In the genomic region with DNA sequence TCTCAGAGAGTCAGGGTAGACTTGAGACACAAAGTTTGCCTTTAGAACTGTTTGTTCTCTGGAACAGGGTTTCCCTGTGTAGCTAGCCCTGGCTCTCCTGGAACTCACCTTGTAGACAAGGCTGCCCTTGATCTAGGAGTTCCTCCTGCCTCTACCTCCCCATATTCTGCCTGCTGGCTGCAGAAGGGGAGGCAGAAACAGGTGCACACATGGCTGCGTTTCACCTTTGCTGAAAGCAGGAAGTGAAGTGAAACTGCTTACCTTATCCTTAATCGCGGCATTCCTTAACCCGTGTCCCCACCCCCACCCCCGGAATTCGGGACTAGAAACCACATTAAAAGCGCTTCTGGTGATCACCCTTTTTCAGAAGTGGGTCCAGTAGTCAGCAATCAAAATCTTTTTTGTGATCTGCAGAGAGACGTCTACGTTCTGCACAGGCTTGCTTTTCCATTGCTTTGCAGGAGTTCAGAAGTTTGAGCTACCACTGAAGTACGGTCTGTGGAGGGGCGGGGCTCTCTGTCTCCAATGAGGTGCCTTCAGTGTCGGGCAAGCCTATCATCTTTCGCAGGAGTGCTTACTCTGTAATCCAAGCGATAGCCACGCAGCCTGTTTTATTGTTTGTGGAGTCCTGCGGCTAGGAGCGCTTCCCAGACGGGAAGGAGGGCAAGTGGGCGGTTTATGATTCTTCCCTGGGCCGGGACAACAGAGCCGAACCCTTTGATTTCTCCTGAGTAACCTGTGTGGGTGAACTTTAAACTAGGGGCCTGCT, we compare ENCODE assay signal across 8 mouse cellular contexts.
A peak's percentile ranks its signal among the peaks of the same experiment; 100 is the strongest.
DNase-seq lines count a peak whose midpoint lies in the region; ATAC-seq and TF ChIP-seq lines count a peak whose summit lies in the region.

No protein-coding gene starts in this region.

- H3K27me3 ChIP-seq in hindbrain, embryonic 10.5 days (ENCODE audit: insufficient read depth, poor library complexity, severe bottlenecking) = no peaks in the 10 kb centered on the region
- no peaks in the 10 kb centered on the region for H3K27me3 ChIP-seq in lung, embryonic 16.5 days (ENCODE audit: control insufficient read depth, insufficient read depth, low read depth, low read length)

- H3K4me1 ChIP-seq in hindbrain, embryonic 10.5 days (replicated peaks) = peaks cover 77% of the 10 kb centered on the region
- H3K4me1 ChIP-seq in lung, embryonic 16.5 days (replicated peaks; ENCODE audit: control insufficient read depth, insufficient read depth, low read length) = peaks cover 21% of the 10 kb centered on the region

- H3K4me2 ChIP-seq in lung, embryonic 16.5 days (ENCODE audit: low read depth, low read length) = peak overlapping the region; percentile 76

- peak; percentile 96 for DNase-seq in R1 (ENCODE audit: low read depth, low spot score)
- DNase-seq in cerebellum, adult 9-10 months = peak; percentile 68
- DNase-seq in frontal cortex, adult 2 months (ENCODE audit: extremely low spot score in 1 of 2, low spot score in 1 of 2) = peak; percentile 23 to 56
- DNase-seq in hindbrain, embryonic 10.5 days (ENCODE audit: low spot score) = peak; percentile 86
- DNase-seq in layer of hippocampus, adult 2 months (ENCODE audit: low spot score in 2 of 2) = peak; percentile 46 to 61
- DNase-seq in ovary, postnatal 36 days (ENCODE audit: low spot score) = peak; percentile 77
- peak; percentile 56 to 85 for DNase-seq in urinary bladder, postnatal 36 days (ENCODE audit: low spot score in 2 of 2)

- WGBS in hindbrain, embryonic 10.5 days = under 1% methylated on average over 21 of the region's 21 CpGs
- under 1% methylated on average over 21 of the region's 21 CpGs for WGBS in lung, embryonic 16.5 days

- no peaks in the 10 kb centered on the region for H3K36me3 ChIP-seq in hindbrain, embryonic 10.5 days
- no peaks in the 10 kb centered on the region for H3K36me3 ChIP-seq in lung, embryonic 16.5 days (ENCODE audit: control insufficient read depth, insufficient read depth, low read length)

- no peak for TF ChIP-seq CTCF in layer of hippocampus, adult 2 months (conservative IDR thresholded peaks at IDR 0.05)

- H3K9me3 ChIP-seq in hindbrain, embryonic 10.5 days = no peaks in the 10 kb centered on the region
- H3K9me3 ChIP-seq in lung, embryonic 16.5 days (ENCODE audit: control insufficient read depth, low read length) = no peaks in the 10 kb centered on the region

- H3K27ac ChIP-seq in hindbrain, embryonic 10.5 days = peak overlapping the region; percentile 93
- peak overlapping the region; percentile 82 for H3K27ac ChIP-seq in layer of hippocampus, adult 2 months
- peak overlapping the region; percentile 56 for H3K27ac ChIP-seq in lung, embryonic 16.5 days (ENCODE audit: low read length)

- H3K4me3 ChIP-seq in hindbrain, embryonic 10.5 days = peak overlapping the region; percentile 65
- peak overlapping the region; percentile 62 for H3K4me3 ChIP-seq in layer of hippocampus, adult 2 months
- peak overlapping the region; percentile 54 for H3K4me3 ChIP-seq in lung, embryonic 16.5 days (ENCODE audit: low read length)

- H3K9ac ChIP-seq in lung, embryonic 16.5 days (ENCODE audit: low read length) = peak overlapping the region; percentile 61

- ATAC-seq in lung, embryonic 16.5 days (ENCODE audit: low read depth) = peak; percentile 96

Comparison
In these comparisons a context has a peak if more than half of its experiments do, and no peak if none do; other contexts are left out.
1. Peak in every context shown above with its lines: DNase-seq, ATAC-seq, H3K4me3 ChIP-seq and H3K27ac ChIP-seq.
2. DNase-seq: peak in every context shown above with its lines; median percentile 96 in R1; 86 in hindbrain, embryonic 10.5 days; 77 in ovary, postnatal 36 days; 70 in urinary bladder, postnatal 36 days; 68 in cerebellum, adult 9-10 months; 54 in layer of hippocampus, adult 2 months; 40 in frontal cortex, adult 2 months.